Mouse (Mus musculus): ENCODE data around the gene Pzp. TPM values are rescaled to one million over a fixed set of nuclear protein-coding genes. Genes with fewer than 3 reads are reported as not detected.

Pzp gene
- total and polyA plus RNA-seq, 3 experiments = 0.57 to 3.0 (median 1.9) TPM

DNA sequence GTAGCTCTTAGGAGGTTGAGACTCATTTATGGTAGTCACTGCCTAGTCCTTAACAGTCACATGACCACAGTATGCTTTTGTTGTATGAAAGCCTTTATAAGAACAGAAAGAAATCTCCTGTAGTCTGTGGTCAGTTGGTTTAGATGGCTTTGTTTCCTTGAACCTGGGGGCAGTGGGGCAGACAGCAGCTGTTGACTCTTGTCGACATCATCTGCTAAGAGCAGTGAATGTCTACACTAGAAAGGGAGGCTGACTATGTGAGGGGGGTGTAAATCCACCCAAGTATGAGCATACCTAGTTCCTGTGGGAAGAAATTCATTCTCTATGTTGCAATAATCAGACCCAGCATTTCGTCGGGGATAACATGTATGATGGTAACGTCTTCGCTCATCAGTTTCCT lies 79.5 kb downstream of the Pzp start:
- Histone ChIP-seq H3K27ac (no peak overlapping the region), H3K36me3 (ENCODE audit: control insufficient read depth, insufficient read depth, low read length) (no peaks in the 10 kb centered on the region), H3K4me3 (no peak overlapping the region), H3K79me2 (replicated peaks; ENCODE audit: control insufficient read depth, insufficient read depth, low read length) (no peaks in the 10 kb centered on the region), H3K9ac (ENCODE audit: low read depth, low read length) (no peak overlapping the region), H3K4me1 (ENCODE audit: control insufficient read depth, insufficient read depth, low read length) (no peaks in the 10 kb centered on the region), H3K27me3 (ENCODE audit: control insufficient read depth, insufficient read depth, low read length) (no peaks in the 10 kb centered on the region)
- no peak for TF ChIP-seq EP300 (IDR thresholded peaks at IDR 0.05; ENCODE audit: insufficient read depth, low read depth, low read length)
- TF ChIP-seq CTCF (IDR thresholded peaks at IDR 0.05) = no peak
- TF ChIP-seq POLR2A (IDR thresholded peaks at IDR 0.05; ENCODE audit: insufficient read depth, low read depth, low read length) = no peak
- no peak for DNase-seq
- intact Hi-C loops (cut with DNase I) = no loop called here
- WGBS = 94% methylated on average over 5 of the region's 5 CpGs

DNA sequence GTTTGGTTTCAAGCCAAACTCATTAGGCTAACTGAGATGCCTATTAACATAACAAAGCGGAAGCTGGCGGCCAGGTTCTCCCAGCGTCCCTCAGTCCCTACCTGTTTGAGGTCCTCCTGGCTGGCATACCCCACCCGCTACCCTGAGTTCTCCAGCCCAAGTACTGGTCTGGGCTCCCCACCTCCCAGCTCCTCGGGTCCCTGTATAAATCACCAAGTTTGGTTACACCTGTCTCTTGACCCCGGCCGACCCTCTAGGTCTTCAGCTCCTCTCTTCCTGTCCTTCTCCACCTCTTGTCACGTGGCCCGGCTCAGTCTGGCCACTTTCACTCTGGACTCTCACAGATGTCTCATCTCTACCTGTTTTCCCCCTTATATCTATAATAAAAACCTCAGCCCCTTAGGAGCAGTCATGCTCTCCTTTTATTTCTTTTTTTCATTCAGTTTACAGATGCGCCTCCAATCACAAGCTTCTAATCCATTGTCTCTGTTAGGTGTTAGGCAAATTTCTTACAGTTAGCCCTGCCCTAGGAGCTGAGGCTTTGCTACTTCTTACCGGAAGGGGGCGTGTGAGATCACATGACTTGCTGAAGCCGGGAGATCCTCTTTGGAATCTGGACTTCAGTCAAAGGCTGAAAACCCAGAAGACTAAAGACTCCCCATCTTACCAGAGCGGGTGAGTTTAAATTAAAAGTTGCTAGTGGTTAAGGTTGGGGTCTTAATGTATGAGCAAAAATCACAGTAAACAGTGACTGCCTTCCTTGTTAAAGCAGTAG lies 80.6 kb downstream of the Pzp start:
- intact Hi-C loops (cut with DNase I) = loop anchor here (1.0 kb wide), 1 partner anchor 33 kb away; no protein-coding TSS in a partner anchor
- Histone ChIP-seq H3K9ac (ENCODE audit: low read depth, low read length) (no peak overlapping the region), H3K4me1 (ENCODE audit: control insufficient read depth, insufficient read depth, low read length) (no peaks in the 10 kb centered on the region), H3K27ac (no peak overlapping the region), H3K27me3 (ENCODE audit: control insufficient read depth, insufficient read depth, low read length) (no peaks in the 10 kb centered on the region), H3K36me3 (ENCODE audit: control insufficient read depth, insufficient read depth, low read length) (no peaks in the 10 kb centered on the region), H3K79me2 (replicated peaks; ENCODE audit: control insufficient read depth, insufficient read depth, low read length) (no peaks in the 10 kb centered on the region), H3K4me3 (no peak overlapping the region)
- TF ChIP-seq EP300 (IDR thresholded peaks at IDR 0.05; ENCODE audit: insufficient read depth, low read depth, low read length) (no peak), POLR2A (IDR thresholded peaks at IDR 0.05; ENCODE audit: insufficient read depth, low read depth, low read length) (no peak), CTCF (IDR thresholded peaks at IDR 0.05) (peak; percentile 85)
- 22% methylated on average over 14 of the region's 14 CpGs for WGBS
- peak; percentile 46 to 54 for DNase-seq

DNA sequence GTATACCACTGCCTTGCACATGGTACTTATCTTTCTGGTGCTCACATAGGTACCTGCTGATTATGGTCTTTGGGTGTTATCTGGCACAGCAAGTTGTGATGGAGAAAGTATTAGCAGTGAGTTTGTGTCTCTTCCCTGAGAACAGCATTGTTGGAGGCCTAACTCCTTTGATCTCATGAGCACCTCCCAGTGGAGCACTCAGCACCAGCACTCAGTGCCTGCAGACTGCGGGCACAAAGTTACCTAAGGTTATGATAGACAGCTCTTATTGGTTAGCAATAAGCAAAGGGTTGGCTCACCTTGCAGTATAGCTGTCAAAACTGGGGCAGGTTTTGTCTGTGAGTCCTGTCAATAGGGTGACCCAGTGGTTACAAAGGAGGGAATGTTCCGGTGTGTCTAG lies 86.3 kb downstream of the Pzp start:
- Histone ChIP-seq H3K79me2 (replicated peaks; ENCODE audit: control insufficient read depth, insufficient read depth, low read length) (0 out of 2 replicates have a peak, but pooled peaks cover 3% of the 10 kb centered on the region), H3K9ac (ENCODE audit: low read depth, low read length) (no peak overlapping the region), H3K4me1 (ENCODE audit: control insufficient read depth, insufficient read depth, low read length) (peaks cover 10% of the 10 kb centered on the region), H3K27ac (no peak overlapping the region), H3K36me3 (ENCODE audit: control insufficient read depth, insufficient read depth, low read length) (peaks cover 4% of the 10 kb centered on the region), H3K27me3 (ENCODE audit: control insufficient read depth, insufficient read depth, low read length) (no peaks in the 10 kb centered on the region), H3K4me3 (no peak overlapping the region)
- intact Hi-C loops (cut with DNase I) = no loop called here
- DNase-seq = no peak
- no peak for TF ChIP-seq CTCF (IDR thresholded peaks at IDR 0.05)
- no peak for TF ChIP-seq POLR2A (IDR thresholded peaks at IDR 0.05; ENCODE audit: insufficient read depth, low read depth, low read length)
- no peak for TF ChIP-seq EP300 (IDR thresholded peaks at IDR 0.05; ENCODE audit: insufficient read depth, low read depth, low read length)
- 94% methylated on average over 2 of the region's 2 CpGs for WGBS

DNA sequence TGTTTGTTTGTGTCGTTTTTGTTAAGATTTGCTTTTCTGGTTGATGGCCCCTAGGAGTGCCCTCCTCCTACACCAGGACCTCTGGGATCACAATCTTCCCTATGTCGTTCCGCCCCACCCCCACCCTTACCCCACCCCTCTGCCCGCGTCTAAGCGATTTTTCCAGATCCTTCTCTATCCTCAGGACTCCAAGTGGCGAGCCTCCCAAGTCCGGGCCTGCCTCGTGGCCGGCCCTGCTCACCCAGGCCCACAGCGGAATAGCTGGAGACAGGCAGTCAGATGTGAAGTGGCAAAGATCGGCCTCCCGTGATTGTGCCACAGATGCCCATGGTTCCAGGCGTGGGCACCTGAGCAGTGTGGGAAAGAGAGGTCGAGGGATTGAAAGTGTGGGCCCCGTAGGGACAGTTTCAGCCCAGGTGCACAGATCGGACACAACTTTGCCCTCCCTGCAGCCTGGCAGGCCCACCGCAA lies 87.6 kb downstream of the Pzp start:
- no peaks in the 10 kb centered on the region for H3K27me3 ChIP-seq (ENCODE audit: control insufficient read depth, insufficient read depth, low read length)
- peak in 1 of 2 experiments; percentile 60 for DNase-seq
- H3K79me2 ChIP-seq (replicated peaks; ENCODE audit: control insufficient read depth, insufficient read depth, low read length) = 0 out of 2 replicates have a peak, but pooled peaks cover 3% of the 10 kb centered on the region
- peak overlapping the region; percentile 74 for H3K9ac ChIP-seq (ENCODE audit: low read depth, low read length)
- H3K4me3 ChIP-seq = peak overlapping the region; percentile 90
- H3K36me3 ChIP-seq (ENCODE audit: control insufficient read depth, insufficient read depth, low read length) = peaks cover 10% of the 10 kb centered on the region
- H3K27ac ChIP-seq = peak overlapping the region; percentile 95
- intact Hi-C loops (cut with DNase I) = loop anchor here (5.0 kb wide), 2 partner anchors 403 to 1013 kb away; partner anchors contain the start of gene Clec1a
- peaks cover 12% of the 10 kb centered on the region for H3K4me1 ChIP-seq (ENCODE audit: control insufficient read depth, insufficient read depth, low read length)
- TF ChIP-seq EP300 (IDR thresholded peaks at IDR 0.05; ENCODE audit: insufficient read depth, low read depth, low read length) (no peak), CTCF (IDR thresholded peaks at IDR 0.05) (no peak), POLR2A (IDR thresholded peaks at IDR 0.05; ENCODE audit: insufficient read depth, low read depth, low read length) (no peak)
- 17% methylated on average over 18 of the region's 18 CpGs for WGBS

DNA sequence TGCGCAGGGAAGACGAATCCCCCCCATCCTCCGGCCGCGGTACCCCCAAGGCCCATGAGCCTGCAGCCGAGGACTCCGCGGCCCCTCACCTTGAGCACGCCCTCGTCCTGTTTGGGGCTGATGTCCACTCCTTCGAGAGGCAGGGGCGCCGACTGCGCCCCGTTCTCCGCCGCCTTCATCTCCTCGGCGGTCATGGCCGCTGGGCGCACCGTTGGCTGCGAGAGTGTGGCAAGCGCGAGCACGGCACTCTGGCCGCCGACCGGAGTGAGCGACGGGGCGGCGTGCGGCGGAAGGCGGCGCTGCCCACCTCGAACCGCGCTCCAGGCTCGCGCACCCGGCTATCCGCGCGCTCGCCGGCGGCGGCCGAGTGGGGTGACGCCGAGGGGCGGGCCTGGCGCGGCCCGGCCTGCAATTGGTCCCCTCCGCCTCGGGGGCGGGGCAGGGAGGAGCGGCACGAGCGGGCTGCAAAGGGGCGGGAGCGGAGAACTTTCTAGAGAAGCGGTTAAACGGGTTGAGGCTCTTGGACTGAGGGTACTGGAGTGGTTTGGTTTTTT lies 88.1 kb downstream of the Pzp start, which contains the start of gene Fkbp4:
TSS of gene Fkbp4 (minus strand) at position 361 of the 554 bp plus-strand sequence.
- H3K27ac ChIP-seq = peak within 1 kb of the TSS; percentile 95
- intact Hi-C loops (cut with DNase I) = loop anchor here (5.0 kb wide), 2 partner anchors 404 to 1014 kb away; partner anchors contain the start of gene Clec1a
- peak within 1 kb of the TSS; percentile 97 for H3K9ac ChIP-seq (ENCODE audit: low read depth, low read length)
- WGBS = 2% methylated on average over 55 of the region's 67 CpGs
- peaks cover 12% of the 10 kb centered on the region for H3K4me1 ChIP-seq (ENCODE audit: control insufficient read depth, insufficient read depth, low read length)
- TF ChIP-seq CTCF (IDR thresholded peaks at IDR 0.05) (peak; percentile 47), EP300 (IDR thresholded peaks at IDR 0.05; ENCODE audit: insufficient read depth, low read depth, low read length) (peak; percentile 26; the same call in 1 of the 2 replicates), POLR2A (IDR thresholded peaks at IDR 0.05; ENCODE audit: insufficient read depth, low read depth, low read length) (peak; percentile 85)
- peak within 1 kb of the TSS; percentile 90 for H3K4me3 ChIP-seq
- H3K27me3 ChIP-seq (ENCODE audit: control insufficient read depth, insufficient read depth, low read length) = no peaks in the 10 kb centered on the region
- H3K36me3 ChIP-seq (ENCODE audit: control insufficient read depth, insufficient read depth, low read length) = peaks cover 10% of the 10 kb centered on the region
- H3K79me2 ChIP-seq (replicated peaks; ENCODE audit: control insufficient read depth, insufficient read depth, low read length) = 0 out of 2 replicates have a peak, but pooled peaks cover 3% of the 10 kb centered on the region
- DNase-seq = peak; percentile 97 to 98
